Mouse (Mus musculus) liver, embryonic 14.5 days (tissue): ENCODE data around the gene Rec114.

Source experiments
- CTCF ChIP-seq: IDR thresholded peaks from 2 replicates; pipeline ENCODE4 v1.5.1; 2016; ENCODE audit warnings: antibody characterized with exemption, low read depth, control low read depth
- EP300 ChIP-seq: IDR thresholded peaks from 2 replicates; pipeline ENCODE4 v1.6.1; 2016; ENCODE audit warnings: antibody characterized with exemption, low read depth

- TF ChIP-seq CTCF (no peak), EP300 (no peak)
Measured at GRCm38 (mm10) chr9:58701751-58702150, 42.0 kb downstream of the Rec114 start.
